Mouse (Mus musculus) large intestine, adult 2 months (tissue): ENCODE results near the gene Usp33. TPM values are rescaled to one million over a fixed set of nuclear protein-coding genes. Genes with fewer than 3 reads are reported as not detected.
A peak's percentile ranks its signal among the peaks of the same experiment; 100 is the strongest.

ENCODE experiments used
- DNase-seq: peaks from one replicate; pipeline ENCODE4 v3.0.0-alpha.2; 2012; ENCODE audit warnings: low read depth, low spot score
- WGBS: fragments of 180-500 bp; shearing (Covaris S2); methylation state at CpG from one replicate; pipeline ENCODE4 v1.1.7; 2018; 5-methylcytosine and 5-hydroxymethylcytosine counted together
- polyA plus RNA-seq: library from polyadenylated mRNA; depleted of rRNA; stranded (reverse); fragments of >200 nt; gene quantifications from 2 replicates; pipeline ENCODE4 v1.2.3, GENCODE M21; 2012

Usp33 gene
- polyA plus RNA-seq, 1 experiment: 12.3 TPM

DNA sequence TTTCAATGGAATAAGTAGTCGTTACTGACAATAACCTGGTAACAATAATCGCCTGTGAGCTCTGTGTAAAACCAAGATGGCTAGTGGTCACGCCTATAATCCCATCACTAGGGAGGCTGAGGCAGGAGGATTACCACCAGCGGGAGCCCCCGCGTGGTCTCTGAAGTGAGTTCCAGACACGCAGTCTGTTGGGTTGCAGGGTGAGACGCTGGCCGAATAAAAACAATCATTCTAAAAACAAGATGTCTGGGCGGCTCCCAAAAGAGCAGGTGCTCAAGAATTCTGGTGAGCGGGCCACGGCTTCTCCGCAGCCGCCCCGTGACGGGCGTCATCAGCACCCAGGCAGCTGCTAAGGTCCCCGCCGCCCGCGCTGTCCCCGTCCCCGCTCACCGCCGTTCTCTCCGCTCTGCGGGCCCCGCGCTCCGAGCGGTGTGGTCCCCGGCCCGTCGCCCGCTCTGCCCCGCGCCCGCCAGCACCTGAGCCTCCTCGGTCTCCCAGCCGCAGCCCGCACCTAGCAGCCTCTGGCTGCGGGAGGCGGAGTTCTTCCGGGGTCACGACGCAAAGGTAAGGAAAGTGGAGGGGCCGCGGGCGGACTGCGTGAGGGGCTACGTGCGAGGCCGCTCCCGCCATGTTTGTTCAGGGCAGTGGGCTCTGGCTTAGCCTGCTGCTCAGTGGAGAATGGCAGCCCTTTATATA, 6.3 kb upstream of the Usp33 start, which contains the start of gene Miga1:
Gene Miga1, minus strand, starts transcription at position 546 of the 696 bp plus-strand sequence.
- 1% methylated on average over 54 of the region's 54 CpGs for WGBS
- DNase-seq: no peak

DNA sequence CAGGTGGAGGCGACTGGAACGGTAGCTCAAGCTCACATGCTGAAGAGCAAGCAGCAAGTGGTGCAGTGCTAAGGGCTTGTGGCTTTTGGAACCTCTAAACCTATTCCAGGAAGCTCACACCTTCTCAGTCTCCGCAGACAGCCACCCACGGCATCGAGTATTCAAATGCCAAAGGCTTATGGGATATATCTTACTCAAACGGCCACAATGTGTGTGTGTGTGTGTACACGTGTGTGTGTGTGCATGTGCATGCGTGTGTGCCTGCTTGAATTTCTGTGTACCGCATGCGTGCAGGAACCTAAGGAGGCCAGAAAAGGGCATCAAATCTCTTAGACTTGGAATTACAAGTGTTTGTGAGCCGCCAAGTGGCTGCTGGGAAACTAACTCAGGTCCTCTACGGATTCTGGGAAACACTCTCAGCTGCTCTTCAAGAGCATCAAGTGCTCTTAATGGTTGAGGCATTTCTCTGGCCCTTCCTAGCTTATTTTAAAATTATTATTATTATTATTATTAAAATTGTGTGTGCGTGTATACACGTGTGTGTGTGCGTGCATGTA, 3.2 kb upstream of the Usp33 start:
- DNase-seq: no peak
- 89% methylated on average over 15 of the region's 15 CpGs for WGBS

DNA sequence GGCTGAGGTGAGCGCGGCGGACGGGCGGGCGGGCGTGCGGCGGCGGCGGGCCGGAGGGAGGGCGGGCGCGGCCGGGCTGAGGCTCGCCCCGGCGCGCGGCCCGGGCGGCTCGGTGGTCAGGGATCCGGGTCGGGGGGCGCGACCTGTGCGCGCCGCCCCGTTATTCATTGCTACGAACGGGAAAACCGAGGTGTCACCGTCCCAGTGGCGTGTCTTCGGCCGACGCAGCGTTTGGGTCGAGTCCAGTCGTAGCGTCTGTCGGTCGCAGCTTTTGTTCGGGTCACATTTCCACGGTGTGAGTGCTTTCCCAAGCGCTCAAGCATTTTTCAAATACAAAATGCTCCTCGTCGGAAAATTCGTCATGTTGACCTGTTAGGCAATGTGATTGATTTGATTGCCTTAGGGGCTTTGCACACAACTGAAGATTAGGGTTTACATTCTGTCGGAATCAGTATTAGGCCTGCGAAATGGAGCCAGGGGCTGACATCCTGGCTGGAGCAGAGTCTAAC, 409 bp downstream of the Usp33 start:
- no peak for DNase-seq
- WGBS: under 1% methylated on average over 54 of the region's 54 CpGs

DNA sequence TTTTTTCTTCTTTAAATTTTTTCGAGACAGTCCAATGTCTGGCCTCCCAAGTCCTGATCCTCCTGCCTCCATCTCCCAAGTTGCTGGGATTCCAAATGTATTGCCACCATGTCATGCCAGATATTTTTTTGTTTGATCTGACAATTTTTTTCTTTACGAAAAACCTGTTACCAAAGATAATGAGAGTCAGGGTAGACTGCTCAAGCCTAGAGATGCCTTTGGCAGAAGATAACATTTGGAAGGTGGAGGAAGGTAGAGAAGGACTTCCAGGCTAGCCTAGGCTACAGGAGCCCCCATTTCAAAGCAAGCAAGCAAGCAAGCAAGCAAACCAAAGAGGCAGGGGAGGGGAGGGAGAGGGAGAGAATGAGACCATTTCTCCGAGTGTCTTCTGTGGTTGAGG, 949 bp downstream of the Usp33 start:
- no peak for DNase-seq
- WGBS: 25% methylated on average over 3 of the region's 3 CpGs

DNA sequence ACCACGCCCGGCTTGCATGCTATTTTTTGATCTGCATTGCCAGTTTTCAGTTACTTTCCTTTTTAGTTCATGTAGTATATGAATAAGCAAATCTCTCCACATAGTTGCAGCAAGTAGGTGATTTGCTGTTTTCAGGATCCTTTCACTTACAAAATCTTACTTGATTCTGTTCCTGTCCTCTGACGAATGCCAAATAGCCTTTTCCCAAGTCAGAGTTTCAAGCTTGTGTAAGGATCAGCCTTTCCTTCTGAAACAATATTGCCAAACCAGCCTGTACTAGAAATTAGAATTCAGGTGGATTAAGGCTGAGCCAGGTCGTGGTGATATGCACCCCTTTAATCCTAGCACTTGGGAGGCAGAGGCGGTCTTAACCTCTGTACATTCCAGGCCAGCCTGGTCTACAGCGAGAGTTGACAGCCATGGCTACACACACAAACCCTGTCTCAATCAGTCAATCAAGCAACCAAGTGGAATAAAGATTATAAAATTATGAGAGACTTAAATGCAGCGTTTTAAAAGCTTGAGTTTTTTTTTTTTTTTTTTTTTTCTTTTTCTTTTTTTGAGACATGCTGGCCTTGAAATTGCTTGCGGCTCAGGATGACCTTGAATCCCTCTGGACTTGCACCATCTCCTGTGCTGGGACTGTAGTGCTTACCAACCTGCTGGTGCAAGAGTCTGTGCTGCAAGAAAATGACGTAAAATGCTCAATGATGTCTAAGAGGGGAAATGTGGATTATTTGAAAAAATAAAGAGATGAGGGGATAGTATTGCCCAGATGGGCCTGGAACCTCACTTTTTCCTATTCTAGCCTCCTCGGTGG, 1.9 kb downstream of the Usp33 start:
- no peak for DNase-seq
- 84% methylated on average over 10 of the region's 10 CpGs for WGBS

DNA sequence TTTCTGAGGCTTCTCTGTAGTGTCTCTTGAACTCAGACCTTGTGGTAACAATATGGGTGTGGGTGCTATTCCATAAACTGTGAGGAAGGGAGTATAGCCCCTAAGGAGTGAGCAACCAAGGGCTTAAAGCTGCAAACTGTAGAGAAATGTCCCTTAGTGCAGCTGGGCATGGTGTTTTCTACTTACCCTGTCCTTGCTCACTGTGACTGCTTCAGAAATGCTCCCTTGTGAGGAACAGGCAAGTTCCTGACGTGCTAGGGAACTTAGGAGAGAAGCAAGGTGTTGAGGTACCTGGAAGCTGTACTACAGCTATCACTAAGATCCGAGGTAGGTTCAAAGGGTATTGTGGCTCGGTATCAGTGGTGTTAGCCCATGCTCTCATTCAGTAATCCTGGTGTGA, 4.2 kb downstream of the Usp33 start:
- DNase-seq: no peak
- 36% methylated on average over 3 of the region's 3 CpGs for WGBS

DNA sequence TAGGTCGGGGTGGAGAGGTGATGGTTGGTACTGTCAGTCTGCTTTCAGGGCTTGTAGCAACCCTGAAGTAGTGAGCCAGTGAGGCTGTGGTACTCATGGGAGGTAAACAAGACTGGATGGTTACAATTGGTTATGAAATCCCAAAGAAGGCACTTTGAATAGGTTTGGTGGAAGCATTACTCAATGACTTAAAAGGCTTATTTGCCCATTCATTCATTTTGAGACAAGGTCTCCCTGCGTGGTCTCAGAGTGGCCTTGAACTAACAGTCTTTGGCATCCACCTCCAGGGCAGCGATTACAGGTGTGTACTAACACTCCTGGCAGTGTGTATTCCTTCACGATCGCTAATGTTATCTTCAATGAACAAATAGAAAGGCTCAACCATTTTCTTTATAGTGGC, 4.7 kb downstream of the Usp33 start:
- no peak for DNase-seq

DNA sequence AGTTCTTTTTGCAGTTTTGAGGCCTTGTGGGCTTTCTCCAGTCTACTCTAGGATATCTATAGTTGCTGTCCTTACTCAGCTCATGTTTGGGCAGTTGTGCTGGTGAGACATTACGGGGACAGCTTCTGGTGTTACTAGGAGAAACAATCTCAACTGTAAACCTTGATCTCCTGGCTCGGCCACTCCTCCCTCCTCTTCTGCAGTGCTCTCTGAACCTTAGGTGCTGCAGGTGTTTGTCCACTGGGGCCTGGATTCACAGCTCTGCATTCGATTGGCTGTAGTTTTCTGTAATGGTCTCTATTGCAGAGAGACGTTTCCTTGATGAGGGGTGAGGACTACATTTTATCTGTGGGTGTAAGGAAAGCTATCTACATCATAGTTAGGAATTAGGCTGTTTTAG, 6.0 kb downstream of the Usp33 start:
- no peak for DNase-seq
- whole genome bisulfite sequencing: 30% methylated on average over 4 of the region's 4 CpGs

More for the DNA sequence above, 4.7 kb downstream of the Usp33 start:
- WGBS: 40% methylated on average over 5 of the region's 5 CpGs

DNA sequence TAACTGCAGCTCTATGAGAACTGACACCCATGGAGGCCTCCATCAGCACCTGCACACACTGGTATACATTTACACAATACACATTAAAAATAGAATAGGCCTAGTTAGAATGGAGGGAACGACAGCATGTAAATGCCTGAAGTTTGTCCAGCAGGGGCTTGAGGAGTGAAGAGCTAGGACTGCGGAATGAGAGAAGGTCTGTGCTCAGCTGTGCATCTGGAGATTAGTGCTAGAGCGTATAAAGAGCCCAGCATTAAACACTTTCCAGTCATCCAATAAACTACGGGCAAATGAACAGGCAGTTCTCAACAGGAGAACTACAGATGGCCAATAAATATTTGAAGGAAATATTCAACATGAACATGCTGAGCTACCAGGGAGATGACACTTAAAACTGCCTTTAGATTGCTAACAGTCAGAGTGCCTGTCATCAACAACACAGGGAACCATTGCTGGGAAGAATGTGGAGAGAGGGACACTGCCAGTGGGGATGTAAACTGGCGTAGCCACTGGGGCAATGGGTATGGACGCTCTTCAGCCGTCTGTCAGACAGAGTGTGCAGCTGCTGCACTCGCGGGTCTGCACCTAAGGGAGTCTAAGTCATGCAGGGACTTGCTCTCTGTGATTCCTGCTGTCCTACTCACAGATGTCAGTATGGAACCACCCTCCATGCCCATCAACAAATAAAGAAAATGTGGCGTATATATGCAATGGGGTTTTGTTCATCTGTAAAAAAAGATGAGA, 7.3 kb downstream of the Usp33 start:
- no peak for DNase-seq
- WGBS: 62% methylated on average over 10 of the region's 10 CpGs

DNA sequence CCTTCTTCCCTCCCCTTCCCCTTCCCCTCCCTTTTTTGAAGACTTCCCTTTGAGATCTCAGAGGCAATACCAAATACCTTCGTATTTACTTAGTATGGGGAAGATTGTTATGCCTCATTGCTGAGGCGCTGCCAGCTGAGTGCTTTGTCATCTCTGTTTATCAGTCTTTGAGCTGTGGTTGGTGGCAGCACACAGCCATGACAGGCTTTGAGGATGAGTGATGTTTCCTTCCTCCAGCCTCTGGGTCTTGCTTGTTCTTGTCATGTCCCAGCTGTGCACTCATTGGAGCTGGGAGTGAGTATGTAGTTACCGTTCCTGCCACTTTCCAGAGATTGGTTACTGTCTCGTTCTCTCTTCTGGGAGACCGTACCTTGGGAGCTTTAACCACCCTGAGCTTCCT, 9.1 kb downstream of the Usp33 start:
- DNase-seq: no peak
- 22% methylated on average over 5 of the region's 5 CpGs for WGBS

DNA sequence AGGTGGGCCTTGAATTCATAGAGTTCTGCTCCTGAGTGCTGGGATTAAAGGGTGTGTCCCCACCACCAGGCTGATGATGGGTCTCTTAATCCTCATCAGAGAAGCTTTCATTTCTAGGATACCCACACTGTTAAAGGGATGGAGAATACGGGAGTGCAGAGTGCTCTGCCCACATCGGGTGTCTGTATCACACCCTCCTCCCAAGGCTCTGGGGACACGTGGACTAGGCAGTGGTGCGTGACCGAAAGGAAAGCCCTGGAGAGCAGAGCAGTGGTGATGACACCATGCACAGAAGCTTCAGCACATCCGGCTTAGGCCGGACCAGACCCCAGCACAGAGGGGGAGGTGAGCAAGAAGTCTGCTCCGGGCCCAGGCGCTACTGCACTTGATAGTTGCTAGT, 10.5 kb downstream of the Usp33 start:
- no peak for DNase-seq
- WGBS: 91% methylated on average over 9 of the region's 9 CpGs

DNA sequence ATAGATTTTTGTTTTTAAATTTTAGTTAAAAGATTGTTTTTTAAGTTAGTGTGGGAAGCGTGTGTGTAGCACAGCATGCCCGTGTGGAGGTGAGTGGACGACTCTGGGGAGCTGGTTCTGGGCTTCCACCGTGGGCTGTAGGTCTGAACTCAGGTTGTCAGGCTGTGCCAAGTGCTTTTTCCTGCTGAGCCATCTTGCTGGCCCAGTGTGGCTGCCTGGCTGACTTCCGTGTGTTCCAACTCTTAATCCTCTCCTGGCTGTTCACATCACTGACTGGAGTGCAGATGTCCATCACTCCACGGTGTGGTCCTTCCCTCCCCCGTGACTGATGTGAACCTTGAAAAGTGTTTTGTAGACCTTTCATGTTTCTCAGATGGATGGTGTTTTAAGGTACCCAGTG, 12.9 kb downstream of the Usp33 start:
- 86% methylated on average over 7 of the region's 7 CpGs for WGBS

DNA sequence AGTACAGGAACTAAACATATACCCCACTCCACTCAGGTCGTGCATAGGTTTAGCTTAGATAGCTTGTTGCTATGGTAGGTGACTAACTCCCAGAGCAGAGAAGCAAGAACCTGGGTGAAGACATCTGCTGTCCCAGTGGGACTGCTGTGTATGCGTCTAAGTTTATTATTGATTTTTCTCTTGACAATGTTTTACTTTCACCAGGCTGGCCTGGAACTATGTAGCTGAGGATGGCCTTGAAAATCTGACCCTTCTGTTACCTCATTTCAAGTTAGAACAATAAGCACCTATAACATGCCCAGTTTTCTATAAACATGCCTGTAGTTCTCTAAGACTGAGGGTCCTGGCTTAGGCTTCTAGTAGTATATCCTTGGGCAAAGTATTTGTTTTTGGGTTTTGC, 17.9 kb downstream of the Usp33 start:
- 88% methylated on average over 2 of the region's 2 CpGs for WGBS
- DNase-seq: no peak

More for the DNA sequence above, 12.9 kb downstream of the Usp33 start:
- DNase-seq: no peak

DNA sequence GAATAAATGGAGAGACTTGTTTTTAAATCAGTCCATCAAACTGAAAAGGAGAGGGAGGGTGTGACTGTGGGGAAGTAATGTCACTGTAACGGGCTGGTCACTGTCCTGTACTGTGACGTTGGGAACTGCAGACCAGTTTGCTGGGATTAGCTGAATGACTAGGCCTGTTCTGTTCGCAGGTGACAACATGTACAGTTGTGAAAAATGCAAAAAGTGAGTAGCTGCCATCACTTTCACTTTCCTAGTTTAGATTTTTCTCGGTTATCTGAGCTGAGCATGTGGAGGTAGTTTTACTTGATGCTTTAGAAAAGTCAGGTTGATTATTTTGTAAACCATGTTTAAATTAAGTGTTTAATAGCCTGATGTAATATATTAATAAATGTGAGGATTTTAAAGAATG, 29.8 kb downstream of the Usp33 start:
- 73% methylated on average over 4 of the region's 4 CpGs for WGBS

DNA sequence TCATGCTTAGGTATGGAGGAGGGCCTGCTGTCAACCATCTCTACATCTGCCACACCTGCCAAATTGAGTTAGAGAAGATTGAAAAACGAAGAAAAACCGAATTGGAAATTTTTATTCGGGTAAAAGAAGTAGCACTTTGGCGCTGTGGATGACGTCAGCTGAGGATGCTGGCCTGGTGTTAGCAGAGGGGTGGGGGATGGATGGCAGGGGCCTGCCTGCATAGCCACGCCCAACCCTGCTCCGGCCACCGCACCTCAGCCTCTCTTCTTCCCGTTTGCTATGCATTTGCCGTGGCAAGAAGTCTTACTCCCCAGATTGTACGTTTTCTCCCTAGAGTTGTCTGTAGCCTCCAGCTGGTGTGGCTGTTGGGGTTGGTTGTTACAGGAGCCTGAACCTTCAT, 37.8 kb downstream of the Usp33 start:
- 79% methylated on average over 11 of the region's 11 CpGs for WGBS
- DNase-seq: no peak

More for the DNA sequence above, 29.8 kb downstream of the Usp33 start:
- DNase-seq: no peak

DNA sequence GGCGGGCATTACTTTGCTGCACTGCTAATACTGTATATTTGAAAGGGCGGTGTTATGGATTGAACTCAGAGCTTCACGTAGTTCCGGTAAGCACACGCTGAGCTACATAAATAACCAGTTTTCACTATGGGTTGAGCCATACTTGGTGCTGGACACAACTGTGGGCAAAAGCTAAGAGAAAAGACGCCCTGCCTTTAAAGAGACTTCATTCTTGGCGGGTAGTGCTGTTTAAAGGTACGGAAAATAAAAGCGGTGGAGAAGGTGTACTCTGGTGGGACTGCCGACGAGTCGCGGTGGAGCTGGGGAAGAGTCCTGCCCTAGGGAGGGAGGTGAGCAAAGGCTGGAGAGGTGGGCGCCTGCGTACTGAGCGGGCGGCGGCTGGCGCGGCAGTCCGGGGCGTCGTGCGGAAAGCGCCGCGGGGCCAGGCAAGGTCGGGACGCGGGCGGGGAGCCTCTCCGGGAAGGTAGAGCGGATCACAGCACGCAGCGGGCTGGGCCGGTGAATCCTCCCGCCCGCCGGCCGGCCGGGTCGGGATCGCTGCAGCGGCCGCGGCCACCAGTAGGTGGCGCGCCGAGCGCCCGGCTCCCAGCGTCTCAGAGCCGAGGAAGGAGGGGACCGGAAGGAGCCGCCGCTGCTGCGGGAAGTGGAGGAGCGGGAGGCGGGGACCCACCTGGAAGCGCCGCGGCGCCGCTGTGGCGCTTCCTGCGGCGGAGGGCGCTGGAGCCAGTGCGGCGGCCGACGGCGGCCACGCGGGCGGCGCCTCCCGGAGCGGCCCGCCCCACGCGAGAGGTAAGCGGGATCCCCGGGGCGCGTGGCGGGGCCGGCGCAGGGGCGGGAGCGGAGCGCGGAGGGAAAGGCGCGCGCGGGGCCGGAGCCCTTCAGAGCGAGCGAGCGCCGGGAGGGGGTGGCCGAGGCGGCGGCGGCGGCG, 49.3 kb downstream of the Usp33 start, which contains the start of gene Zzz3:
Gene Zzz3, plus strand, starts transcription at position 124 of the 928 bp plus-strand sequence.
- peak; percentile 56 for DNase-seq
- WGBS: under 1% methylated on average over 106 of the region's 108 CpGs

DNA sequence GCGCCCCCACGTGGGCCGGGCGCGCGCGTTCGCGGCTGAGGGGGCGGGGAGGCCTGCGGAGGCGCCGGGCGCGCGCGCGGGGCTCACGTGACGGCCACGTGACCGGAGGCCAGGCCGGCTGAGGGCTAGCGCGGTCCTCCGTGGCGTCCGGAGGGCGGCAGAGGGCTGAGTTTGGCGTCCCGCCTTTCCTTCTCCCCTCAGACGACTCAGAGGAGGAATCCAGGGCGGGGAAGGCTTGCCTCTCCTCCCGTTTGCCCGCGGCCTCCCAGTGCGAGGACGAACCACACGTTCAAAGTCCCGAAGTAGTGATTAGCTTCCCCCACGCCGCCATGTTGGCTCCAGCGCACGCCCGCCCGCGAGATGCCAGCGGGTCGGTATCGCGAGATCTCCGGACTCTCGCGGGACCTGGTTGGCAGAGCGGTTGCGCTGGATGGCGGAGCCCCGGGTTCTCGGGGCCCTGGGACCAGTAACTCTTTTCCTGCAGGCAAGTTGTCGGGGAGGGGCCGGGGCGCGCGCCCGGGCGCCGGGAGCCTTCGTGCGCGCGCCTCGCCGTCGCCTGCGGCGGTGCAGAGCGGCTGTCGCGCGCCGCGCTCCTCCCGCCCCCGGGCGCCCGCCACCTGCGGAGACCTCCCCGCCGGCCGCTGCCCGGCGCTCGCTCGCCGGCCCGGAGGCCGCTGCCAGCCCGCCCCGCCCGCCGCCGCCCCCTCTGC, 50.2 kb downstream of the Usp33 start:
- under 1% methylated on average over 97 of the region's 102 CpGs for WGBS
- peak; percentile 73 for DNase-seq

DNA sequence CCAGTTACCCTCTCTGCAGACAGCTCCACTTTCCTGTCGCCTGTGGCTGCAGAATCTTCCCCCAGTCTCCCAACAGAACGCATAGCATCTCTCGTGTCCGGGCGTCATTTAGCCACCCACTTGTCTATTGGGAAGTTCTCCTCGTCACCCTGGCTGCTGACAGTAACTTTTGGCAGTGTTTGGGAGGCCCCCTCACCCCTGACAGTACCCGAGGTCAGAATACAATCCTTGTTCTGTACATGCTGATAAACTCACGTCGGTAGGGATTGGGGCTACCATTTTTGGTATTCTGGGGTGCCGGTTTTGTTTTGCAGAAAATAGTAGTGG, 50.7 kb downstream of the Usp33 start:
- no peak for DNase-seq
- under 1% methylated on average over 10 of the region's 10 CpGs for WGBS
